Mouse (Mus musculus): ENCODE measurements around the gene Ankrd63. TPM values are rescaled to one million over a fixed set of nuclear protein-coding genes. Genes with fewer than 3 reads are reported as not detected.

The Ankrd63 gene
- polyA plus RNA-seq, 1 experiment from 2014 or later, result 0.19 TPM

- H3K4me1 ChIP-seq (replicated peaks; ENCODE audit: control insufficient read depth, insufficient read depth, low read length), result peaks cover 13% of the 10 kb centered on the region
- H3K4me2 ChIP-seq (ENCODE audit: low read length), result no peak overlapping the region
- no peaks in the 10 kb centered on the region for H3K36me3 ChIP-seq (ENCODE audit: control insufficient read depth, insufficient read depth, low read length)
- H3K4me3 ChIP-seq (ENCODE audit: low read depth, low read length), result no peak overlapping the region
- H3K27ac ChIP-seq (ENCODE audit: low read depth), result no peak overlapping the region
- peaks cover 40% of the 10 kb centered on the region for H3K27me3 ChIP-seq (replicated peaks; ENCODE audit: control insufficient read depth, insufficient read depth, low read length)
- DNase-seq (ENCODE audit: low spot score) (no peak), ATAC-seq (replicated peaks; ENCODE audit: low FRiP score, low TSS enrichment, low read depth) (no peak)
- 45% methylated on average over 4 of the region's 4 CpGs for WGBS
- no peak overlapping the region for H3K9ac ChIP-seq (ENCODE audit: low read length)
- H3K9me3 ChIP-seq (ENCODE audit: control insufficient read depth, low read length), result no peaks in the 10 kb centered on the region
These were observed 10.5 kb upstream of the Ankrd63 start for GRCm38 (mm10) chr2:118714230-118714629.

GRCm38 (mm10) chr2:118713631-118714030 is 9.9 kb upstream of the Ankrd63 start:
- no peak overlapping the region for H3K4me3 ChIP-seq (ENCODE audit: low read depth, low read length)
- no peak overlapping the region for H3K9ac ChIP-seq (ENCODE audit: low read length)
- H3K36me3 ChIP-seq (ENCODE audit: control insufficient read depth, insufficient read depth, low read length), result no peaks in the 10 kb centered on the region
- 83% methylated on average over 6 of the region's 6 CpGs for WGBS
- H3K4me2 ChIP-seq (ENCODE audit: low read length), result no peak overlapping the region
- H3K27me3 ChIP-seq (replicated peaks; ENCODE audit: control insufficient read depth, insufficient read depth, low read length), result peaks cover 41% of the 10 kb centered on the region
- no peak for DNase-seq (ENCODE audit: low spot score)
- ATAC-seq (replicated peaks; ENCODE audit: low FRiP score, low TSS enrichment, low read depth), result no peak
- H3K27ac ChIP-seq (ENCODE audit: low read depth), result no peak overlapping the region
- H3K4me1 ChIP-seq (replicated peaks; ENCODE audit: control insufficient read depth, insufficient read depth, low read length), result peaks cover 13% of the 10 kb centered on the region
- H3K9me3 ChIP-seq (ENCODE audit: control insufficient read depth, low read length), result no peaks in the 10 kb centered on the region

- Histone ChIP-seq H3K4me1 (replicated peaks; ENCODE audit: control insufficient read depth, insufficient read depth, low read length) (peaks cover 13% of the 10 kb centered on the region), H3K27ac (ENCODE audit: low read depth) (no peak overlapping the region), H3K4me2 (ENCODE audit: low read length) (peak overlapping the region; percentile 80), H3K36me3 (ENCODE audit: control insufficient read depth, insufficient read depth, low read length) (no peaks in the 10 kb centered on the region), H3K9ac (ENCODE audit: low read length) (peak overlapping the region; percentile 26; the same call in 1 of the 2 replicates), H3K9me3 (ENCODE audit: control insufficient read depth, low read length) (no peaks in the 10 kb centered on the region), H3K27me3 (replicated peaks; ENCODE audit: control insufficient read depth, insufficient read depth, low read length) (peaks cover 65% of the 10 kb centered on the region), H3K4me3 (ENCODE audit: low read depth, low read length) (peak overlapping the region; percentile 34)
- WGBS, result 1% methylated on average over 36 of the region's 36 CpGs
- ATAC-seq (replicated peaks; ENCODE audit: low FRiP score, low TSS enrichment, low read depth) (peak; percentile 77), DNase-seq (ENCODE audit: low spot score) (peak; percentile 82)
These were observed 7.3 kb upstream of the Ankrd63 start for GRCm38 (mm10) chr2:118711038-118711494.

- Histone ChIP-seq H3K4me1 (replicated peaks; ENCODE audit: control insufficient read depth, insufficient read depth, low read length) (peaks cover 13% of the 10 kb centered on the region), H3K4me3 (ENCODE audit: low read depth, low read length) (no peak overlapping the region), H3K9ac (ENCODE audit: low read length) (no peak overlapping the region), H3K36me3 (ENCODE audit: control insufficient read depth, insufficient read depth, low read length) (no peaks in the 10 kb centered on the region), H3K4me2 (ENCODE audit: low read length) (no peak overlapping the region), H3K27me3 (replicated peaks; ENCODE audit: control insufficient read depth, insufficient read depth, low read length) (peaks cover 79% of the 10 kb centered on the region), H3K9me3 (ENCODE audit: control insufficient read depth, low read length) (no peaks in the 10 kb centered on the region), H3K27ac (ENCODE audit: low read depth) (no peak overlapping the region)
- WGBS, result 42% methylated on average over 4 of the region's 4 CpGs
- no peak for ATAC-seq (replicated peaks; ENCODE audit: low FRiP score, low TSS enrichment, low read depth)
- DNase-seq (ENCODE audit: low spot score), result no peak
These were observed 6.0 kb upstream of the Ankrd63 start for GRCm38 (mm10) chr2:118709655-118710221.

- ATAC-seq (replicated peaks; ENCODE audit: low FRiP score, low TSS enrichment, low read depth), result no peak
- Histone ChIP-seq H3K27ac (ENCODE audit: low read depth) (no peak overlapping the region), H3K4me2 (ENCODE audit: low read length) (no peak overlapping the region), H3K4me1 (replicated peaks; ENCODE audit: control insufficient read depth, insufficient read depth, low read length) (peaks cover 22% of the 10 kb centered on the region), H3K9ac (ENCODE audit: low read length) (no peak overlapping the region), H3K4me3 (ENCODE audit: low read depth, low read length) (no peak overlapping the region), H3K36me3 (ENCODE audit: control insufficient read depth, insufficient read depth, low read length) (no peaks in the 10 kb centered on the region), H3K9me3 (ENCODE audit: control insufficient read depth, low read length) (no peaks in the 10 kb centered on the region), H3K27me3 (replicated peaks; ENCODE audit: control insufficient read depth, insufficient read depth, low read length) (peaks cover 91% of the 10 kb centered on the region)
- 82% methylated on average over 4 of the region's 4 CpGs for WGBS
- DNase-seq (ENCODE audit: low spot score), result no peak
These were observed 4.7 kb upstream of the Ankrd63 start for GRCm38 (mm10) chr2:118708472-118708871.

- H3K4me2 ChIP-seq (ENCODE audit: low read length), result no peak overlapping the region
- 11% methylated on average over 6 of the region's 6 CpGs for WGBS
- ATAC-seq (replicated peaks; ENCODE audit: low FRiP score, low TSS enrichment, low read depth), result no peak
- no peaks in the 10 kb centered on the region for H3K36me3 ChIP-seq (ENCODE audit: control insufficient read depth, insufficient read depth, low read length)
- H3K4me1 ChIP-seq (replicated peaks; ENCODE audit: control insufficient read depth, insufficient read depth, low read length), result peaks cover 25% of the 10 kb centered on the region
- peaks cover 92% of the 10 kb centered on the region for H3K27me3 ChIP-seq (replicated peaks; ENCODE audit: control insufficient read depth, insufficient read depth, low read length)
- H3K4me3 ChIP-seq (ENCODE audit: low read depth, low read length), result no peak overlapping the region
- no peak overlapping the region for H3K27ac ChIP-seq (ENCODE audit: low read depth)
- DNase-seq (ENCODE audit: low spot score), result no peak
- H3K9ac ChIP-seq (ENCODE audit: low read length), result no peak overlapping the region
- H3K9me3 ChIP-seq (ENCODE audit: control insufficient read depth, low read length), result no peaks in the 10 kb centered on the region
These were observed 2.7 kb upstream of the Ankrd63 start for GRCm38 (mm10) chr2:118706436-118706835.

- DNase-seq (ENCODE audit: low spot score) (peak; percentile 84), ATAC-seq (replicated peaks; ENCODE audit: low FRiP score, low TSS enrichment, low read depth) (peak; percentile 21; the same call in 1 of the 2 replicates)
- no peaks in the 10 kb centered on the region for H3K9me3 ChIP-seq (ENCODE audit: control insufficient read depth, low read length)
- no peak overlapping the region for H3K27ac ChIP-seq (ENCODE audit: low read depth)
- no peaks in the 10 kb centered on the region for H3K36me3 ChIP-seq (ENCODE audit: control insufficient read depth, insufficient read depth, low read length)
- peak overlapping the region; percentile 77 for H3K4me2 ChIP-seq (ENCODE audit: low read length)
- H3K4me1 ChIP-seq (replicated peaks; ENCODE audit: control insufficient read depth, insufficient read depth, low read length), result peaks cover 22% of the 10 kb centered on the region
- under 1% methylated on average over 93 of the region's 93 CpGs for WGBS
- peaks cover 79% of the 10 kb centered on the region for H3K27me3 ChIP-seq (replicated peaks; ENCODE audit: control insufficient read depth, insufficient read depth, low read length)
- H3K9ac ChIP-seq (ENCODE audit: low read length), result 0 out of 2 replicates have a peak overlapping the region, but pooled peaks have one; percentile 4
- H3K4me3 ChIP-seq (ENCODE audit: low read depth, low read length), result peak overlapping the region; percentile 42
These were observed 641 bp downstream of the Ankrd63 start for GRCm38 (mm10) chr2:118702883-118703761.

- WGBS, result 8% methylated on average over 51 of the region's 51 CpGs
- DNase-seq (ENCODE audit: low spot score), result no peak
These were observed 1.5 kb downstream of the Ankrd63 start for GRCm38 (mm10) chr2:118701971-118702882.

More at GRCm38 (mm10) chr2:118701971-118702882, 1.5 kb downstream of the Ankrd63 start:
- H3K4me3 ChIP-seq (ENCODE audit: low read depth, low read length), result peak overlapping the region; percentile 42
- peaks cover 70% of the 10 kb centered on the region for H3K27me3 ChIP-seq (replicated peaks; ENCODE audit: control insufficient read depth, insufficient read depth, low read length)
- H3K36me3 ChIP-seq (ENCODE audit: control insufficient read depth, insufficient read depth, low read length), result no peaks in the 10 kb centered on the region
- H3K9ac ChIP-seq (ENCODE audit: low read length), result no peak overlapping the region
- ATAC-seq (replicated peaks; ENCODE audit: low FRiP score, low TSS enrichment, low read depth), result no peak
- H3K4me2 ChIP-seq (ENCODE audit: low read length), result peak overlapping the region; percentile 77
- H3K9me3 ChIP-seq (ENCODE audit: control insufficient read depth, low read length), result no peaks in the 10 kb centered on the region
- no peak overlapping the region for H3K27ac ChIP-seq (ENCODE audit: low read depth)
- H3K4me1 ChIP-seq (replicated peaks; ENCODE audit: control insufficient read depth, insufficient read depth, low read length), result peaks cover 27% of the 10 kb centered on the region

Data from intestine, embryonic 14.5 days (tissue).